Mouse (Mus musculus): ENCODE results near the gene Timm22.

GRCm38 (mm10) chr11:76401398-76401797 is 5.4 kb upstream of the Timm22 start:
- TF ChIP-seq CTCF (IDR thresholded peaks at IDR 0.05; ENCODE audit: low read depth) = no peak
- no peak for TF ChIP-seq EP300 (IDR thresholded peaks at IDR 0.05; ENCODE audit: low read depth)

Measured in liver, embryonic 14.5 days (tissue).